Mouse (Mus musculus) cortical plate, adult 2 months (tissue): ENCODE data around the gene Map2k3. TPM values are rescaled to one million over a fixed set of nuclear protein-coding genes. Genes with fewer than 3 reads are reported as not detected.
A peak's percentile ranks its signal among the peaks of the same experiment; 100 is the strongest.
"Not testable (repeated sequence)": the region's sequence is repeated elsewhere in the genome, so short reads cannot be mapped to it uniquely, and the experiment has no call there.

ENCODE experiments used
- H3K27ac ChIP-seq: fragments of 200-500 bp; 2 replicates; pipeline ENCODE4 v1.5.1; 2012; ENCODE audit warnings: low read length, control low read depth, inconsistent platforms; ENCODE audit not compliant: insufficient read depth
- H3K4me1 ChIP-seq: fragments of 200-500 bp; 2 replicates; pipeline ENCODE4 v1.6.1; 2011; ENCODE audit warnings: low read length; ENCODE audit not compliant: control insufficient read depth, insufficient read depth
- H3K4me3 ChIP-seq: fragments of 200-500 bp; 2 replicates; pipeline ENCODE4 v1.5.1; 2011; ENCODE audit warnings: mild to moderate bottlenecking, low read length, control low read depth; ENCODE audit not compliant: insufficient read depth
- CTCF ChIP-seq: fragments of 200-500 bp; IDR thresholded peaks from 2 replicates; pipeline ENCODE4 v1.5.1; 2011; ENCODE audit warnings: mild to moderate bottlenecking, control low read depth, low read length; ENCODE audit not compliant: insufficient read depth; ENCODE audit errors: extremely low read depth
- POLR2A ChIP-seq: fragments of 200-500 bp; IDR thresholded peaks from 2 replicates; pipeline ENCODE4 v1.6.1; 2011; ENCODE audit warnings: mild to moderate bottlenecking, low read length, control low read depth; ENCODE audit not compliant: insufficient read depth; ENCODE audit errors: extremely low read depth
- polyA plus RNA-seq: library from polyadenylated mRNA; depleted of rRNA; stranded (reverse); fragments of >200 nt; gene quantifications from 2 replicates; pipeline ENCODE4 v1.2.3, GENCODE M21; 2012; rRNA removed

Gene Map2k3
- 16.0 and 17.1 TPM in 2 replicates for polyA plus RNA-seq

DNA sequence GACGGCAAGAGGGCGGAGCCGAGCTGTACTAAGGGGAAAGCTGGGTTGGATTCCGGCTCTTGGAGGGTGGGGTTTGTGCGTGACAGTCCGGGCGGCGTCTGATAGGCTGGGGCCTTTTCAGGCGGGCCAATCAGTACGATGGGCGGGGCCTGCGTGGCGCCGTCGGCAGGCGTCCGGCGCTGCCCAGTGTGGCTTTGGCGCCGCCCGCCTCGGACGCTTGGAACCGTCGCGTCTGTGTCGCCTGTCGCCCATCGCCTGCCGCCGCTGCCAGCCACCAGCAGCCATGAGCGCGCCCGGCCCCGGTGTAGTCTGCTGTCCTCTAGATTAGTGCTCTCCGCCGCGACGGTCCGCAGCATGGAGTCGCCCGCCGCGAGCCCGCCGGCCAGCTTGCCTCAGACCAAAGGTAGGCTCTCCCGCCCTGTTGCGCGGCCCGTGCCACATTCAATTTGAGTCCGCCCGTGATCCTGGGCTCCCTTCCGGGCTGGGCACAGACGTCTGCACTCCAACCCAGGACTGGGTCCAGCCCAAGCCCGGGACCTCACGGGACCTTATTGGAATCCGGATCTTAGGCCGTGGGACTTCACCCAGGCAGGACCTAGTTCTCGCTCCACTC is at the start of gene Map2k3:
Gene Map2k3 (plus strand): TSS at position 165 of the 613 bp plus-strand sequence.
- Histone ChIP-seq H3K4me1 (peaks cover 16% of the 10 kb centered on the region), H3K27ac (0 out of 2 replicates have a peak within 1 kb of the TSS, but pooled peaks have one; percentile 31), H3K4me3 (peak within 1 kb of the TSS; percentile 44)
- TF ChIP-seq POLR2A, result peak; percentile 72; the same call in 1 of the 2 replicates
- TF ChIP-seq CTCF, result no peak

DNA sequence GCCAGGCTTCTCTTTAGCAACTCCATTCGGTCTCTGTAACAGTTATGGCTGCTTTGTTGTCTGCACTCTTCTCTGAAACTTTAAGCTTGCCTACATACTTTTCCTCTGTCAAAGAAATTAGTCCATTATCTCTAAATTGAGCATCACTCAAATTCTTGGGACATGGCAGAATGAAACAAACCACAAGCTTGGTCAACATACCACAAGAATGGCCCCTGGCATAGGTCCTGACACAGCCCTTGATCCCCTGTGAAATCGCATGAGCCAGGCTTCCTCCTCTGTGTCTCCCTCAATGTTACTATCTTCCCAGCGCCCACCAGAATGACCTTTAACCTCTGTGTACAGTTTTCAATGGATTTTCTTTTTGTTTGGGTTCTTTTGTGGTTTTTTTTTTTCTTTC is 49.4 kb upstream of the Map2k3 start:
- H3K4me1 ChIP-seq, result peaks cover 2% of the 10 kb centered on the region; the same call in 1 of the 2 replicates
- TF ChIP-seq POLR2A (no peak), CTCF (no peak)
- H3K4me3 ChIP-seq, result no peak overlapping the region
- H3K27ac ChIP-seq, result no peak overlapping the region

DNA sequence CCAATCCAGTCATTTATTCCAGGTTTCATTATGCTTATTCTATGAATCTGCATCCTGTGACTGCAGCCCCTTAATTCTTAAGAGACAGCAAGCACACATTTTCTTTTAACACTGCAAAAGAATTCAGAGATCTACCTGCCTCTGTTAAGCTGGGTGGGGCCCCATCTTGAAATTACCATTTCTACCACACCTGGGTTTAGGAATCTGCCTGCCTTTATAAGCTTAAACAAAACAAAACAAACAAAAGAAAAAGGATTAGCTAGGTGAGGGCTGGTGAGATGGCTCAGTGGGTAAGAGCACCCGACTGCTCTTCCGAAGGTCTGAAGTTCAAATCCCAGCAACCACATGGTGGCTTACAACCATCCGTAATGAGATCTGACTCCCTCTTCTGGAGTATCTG is 44.8 kb upstream of the Map2k3 start:
- not testable (repeated sequence) for H3K4me3 ChIP-seq, H3K27ac ChIP-seq, H3K4me1 ChIP-seq

DNA sequence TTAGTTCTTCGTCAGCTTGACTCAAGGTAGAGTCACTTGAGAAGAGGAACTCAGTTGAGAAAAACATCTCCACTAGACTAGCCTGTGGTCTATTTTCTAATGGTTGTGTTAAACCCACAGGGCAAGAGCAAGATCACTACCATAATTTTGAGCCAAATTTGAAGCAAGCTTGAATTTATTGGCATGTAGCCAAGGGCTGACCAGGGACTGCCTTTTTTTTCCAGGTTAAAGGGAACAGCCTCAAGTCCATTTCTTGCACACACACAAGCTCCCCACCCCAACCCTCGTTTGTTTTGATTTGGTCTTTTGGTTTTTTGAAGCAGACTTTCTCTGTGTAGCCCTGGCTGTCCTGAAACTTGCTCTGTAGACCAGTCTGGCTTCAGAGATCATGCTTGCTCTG is 42.0 kb upstream of the Map2k3 start:
- H3K4me1 ChIP-seq, result no peaks in the 10 kb centered on the region
- H3K27ac ChIP-seq, result no peak overlapping the region
- TF ChIP-seq CTCF (no peak), POLR2A (no peak)
- H3K4me3 ChIP-seq, result no peak overlapping the region

DNA sequence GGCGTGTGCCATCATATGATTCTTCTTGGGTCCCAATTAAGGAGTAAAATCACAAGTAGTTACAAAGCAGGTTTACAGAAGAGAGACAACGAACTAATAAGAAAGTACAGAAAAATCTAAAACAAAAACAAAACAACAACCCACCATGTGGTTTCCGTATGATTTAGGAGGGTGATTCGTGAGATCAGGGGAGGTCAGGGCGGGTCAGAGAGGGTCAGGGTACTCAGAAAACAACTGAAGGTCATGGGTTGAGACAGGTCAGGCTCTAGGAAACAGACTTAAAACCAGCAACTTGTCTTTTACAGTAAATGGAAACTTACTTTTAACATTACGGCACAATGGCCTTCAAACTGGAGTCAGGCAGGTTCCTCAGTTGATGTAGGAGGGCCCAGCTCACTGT is 41.5 kb upstream of the Map2k3 start:
- Histone ChIP-seq H3K27ac (no peak overlapping the region), H3K4me3 (no peak overlapping the region), H3K4me1 (no peaks in the 10 kb centered on the region)
- TF ChIP-seq CTCF (no peak), POLR2A (no peak)

DNA sequence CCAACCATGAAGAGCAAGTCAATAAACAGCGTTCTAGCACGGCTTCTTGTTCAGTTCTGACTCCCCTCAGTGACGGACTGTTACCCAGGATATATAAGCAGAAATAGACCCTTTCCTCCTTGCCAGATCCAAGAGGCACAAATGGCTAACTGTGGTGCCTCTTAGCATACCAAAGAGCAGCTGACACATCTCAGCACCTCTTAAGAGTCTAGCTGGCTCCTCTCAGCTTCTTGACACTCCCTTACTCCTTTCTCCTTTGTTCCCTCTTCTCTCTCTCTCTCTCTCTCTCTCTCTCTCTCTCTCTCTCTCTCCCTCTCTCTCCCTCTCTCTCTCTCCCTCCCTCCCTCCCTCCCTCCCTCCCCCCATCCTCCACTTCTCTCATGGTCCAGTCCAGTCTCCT is 41.1 kb upstream of the Map2k3 start:
- no peak for TF ChIP-seq POLR2A
- no peaks in the 10 kb centered on the region for H3K4me1 ChIP-seq
- no peak overlapping the region for H3K27ac ChIP-seq
- H3K4me3 ChIP-seq, result no peak overlapping the region

DNA sequence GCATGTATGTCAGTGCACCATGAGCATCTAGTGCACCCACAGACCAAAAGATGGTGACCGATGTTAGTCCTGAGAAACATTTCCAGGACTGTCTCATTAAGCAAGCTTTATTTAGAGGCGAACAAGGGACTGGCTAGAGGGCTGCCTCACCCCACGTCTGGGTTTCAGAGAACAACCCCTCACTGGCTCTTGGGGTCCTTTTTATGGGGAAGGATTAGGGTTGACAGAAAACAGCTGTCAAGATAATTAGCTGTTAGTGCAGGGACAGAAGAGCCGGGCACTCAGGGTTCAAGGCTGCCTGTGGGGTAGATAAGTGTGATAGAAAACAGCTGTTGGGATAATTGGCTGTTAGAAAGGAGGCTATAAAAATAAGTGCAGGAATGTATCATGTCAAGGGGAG is 35.9 kb upstream of the Map2k3 start:
- no peak overlapping the region for H3K4me3 ChIP-seq
- no peak overlapping the region for H3K27ac ChIP-seq
- no peaks in the 10 kb centered on the region for H3K4me1 ChIP-seq
- TF ChIP-seq POLR2A (no peak), CTCF (no peak)

DNA sequence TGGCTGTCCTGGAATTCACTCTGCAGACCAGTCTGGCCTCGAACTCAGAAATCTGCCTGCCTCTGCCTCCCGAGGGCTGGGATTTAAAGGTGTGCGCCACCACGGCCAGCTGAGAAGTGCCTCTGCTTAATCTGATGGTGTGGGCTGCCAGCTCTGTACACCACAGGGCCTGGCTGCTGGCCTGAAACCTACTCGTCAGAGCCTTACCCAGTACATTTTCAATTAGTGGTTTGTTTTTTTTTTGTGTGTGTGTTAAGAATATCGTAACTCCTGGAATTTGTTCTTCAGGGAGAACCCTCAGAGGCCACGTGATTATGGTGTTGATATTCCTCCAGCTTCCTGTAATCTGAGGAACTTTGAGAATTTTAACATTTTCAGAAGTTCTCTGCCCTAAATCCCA is 29.8 kb upstream of the Map2k3 start:
- Histone ChIP-seq H3K27ac (no peak overlapping the region), H3K4me1 (no peaks in the 10 kb centered on the region), H3K4me3 (no peak overlapping the region)
- TF ChIP-seq CTCF (no peak), POLR2A (no peak)

DNA sequence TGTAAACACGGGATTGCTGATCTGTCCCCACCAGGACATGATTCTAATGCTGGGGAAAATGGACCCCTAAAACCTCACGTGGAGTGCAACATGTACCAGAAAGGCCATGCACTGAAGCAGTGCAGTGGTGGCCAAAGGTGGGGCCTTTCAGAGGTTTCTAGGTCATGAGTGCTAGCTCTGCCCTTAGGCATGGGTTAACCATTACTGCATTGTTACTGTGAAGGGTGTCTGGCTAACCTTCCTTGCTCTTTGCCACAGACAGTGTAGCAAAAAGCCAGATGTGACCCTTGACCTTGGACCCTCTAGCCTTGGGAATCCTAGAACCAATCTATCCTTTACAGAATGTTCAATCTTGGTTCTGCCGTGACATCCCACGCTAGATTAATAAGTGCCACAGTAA is 29.3 kb upstream of the Map2k3 start:
- TF ChIP-seq POLR2A, result no peak
- no peak for TF ChIP-seq CTCF
- Histone ChIP-seq H3K4me1 (no peaks in the 10 kb centered on the region), H3K4me3 (no peak overlapping the region)

DNA sequence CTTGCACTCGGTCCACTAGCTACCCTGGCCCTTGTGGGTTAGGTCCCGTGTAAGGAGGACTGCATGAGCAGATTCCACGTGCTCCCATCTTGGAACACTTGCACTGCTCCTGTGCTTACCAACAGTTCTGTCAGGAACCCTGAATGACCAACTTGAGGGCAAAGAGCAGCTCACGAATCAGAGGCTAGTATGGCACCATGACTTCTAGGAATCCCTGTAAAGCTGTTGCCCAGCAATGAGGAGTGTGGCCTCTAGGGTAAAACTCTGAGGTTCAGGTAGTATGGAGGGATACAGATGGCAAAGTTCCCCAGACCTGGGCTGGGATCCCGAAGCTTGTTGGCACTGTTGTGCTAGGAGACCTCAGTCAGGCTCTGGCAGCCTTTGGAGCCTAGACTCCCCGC is 28.2 kb upstream of the Map2k3 start:
- TF ChIP-seq POLR2A (no peak), CTCF (no peak)
- Histone ChIP-seq H3K4me1 (no peaks in the 10 kb centered on the region), H3K4me3 (no peak overlapping the region), H3K27ac (no peak overlapping the region)

More for the DNA sequence above, 29.3 kb upstream of the Map2k3 start:
- H3K27ac ChIP-seq, result no peak overlapping the region
